Mouse (Mus musculus) forebrain, embryonic 11.5 days (tissue): ENCODE results near the gene Cmtm8. TPM values are rescaled to one million over a fixed set of nuclear protein-coding genes. Genes with fewer than 3 reads are reported as not detected.

Source experiments
- ATAC-seq: fragments of 200-750 bp; cut with Nextera tagmentation; replicated peaks from 2 replicates; pipeline ENCODE4 v1.8.0; 2017; ENCODE audit warnings: moderate TSS enrichment; ENCODE audit not compliant: low FRiP score
- DNase-seq: peaks from one replicate; pipeline ENCODE4 v3.0.0-alpha.2; 2017; ENCODE audit warnings: low spot score
- H3K27ac ChIP-seq: fragments of 300-500 bp; sonication (generic); 2 replicates; pipeline ENCODE4 v1.5.1; 2014; ENCODE audit warnings: low read depth, low read length
- H3K27me3 ChIP-seq: fragments of 300-500 bp; sonication (generic); 2 replicates; pipeline ENCODE4 v1.6.1; 2014; ENCODE audit warnings: mild to moderate bottlenecking, low read length, mixed read lengths; ENCODE audit not compliant: control insufficient read depth, insufficient read depth
- H3K36me3 ChIP-seq: fragments of 300-500 bp; sonication (generic); 2 replicates; pipeline ENCODE4 v1.6.1; 2014; ENCODE audit warnings: mild to moderate bottlenecking, low read length, moderate library complexity, mixed read lengths; ENCODE audit not compliant: control insufficient read depth, insufficient read depth
- H3K4me1 ChIP-seq: fragments of 300-500 bp; sonication (generic); replicated peaks from 2 replicates; pipeline ENCODE4 v1.6.1; 2014; ENCODE audit warnings: low read length, mixed read lengths; ENCODE audit not compliant: control insufficient read depth, insufficient read depth
- H3K4me2 ChIP-seq: fragments of 300-500 bp; sonication (generic); 2 replicates; pipeline ENCODE4 v1.6.1; 2014; ENCODE audit warnings: low read depth, mild to moderate bottlenecking, low read length, moderate library complexity, mixed read lengths; ENCODE audit not compliant: severe bottlenecking
- H3K4me3 ChIP-seq: fragments of 300-500 bp; sonication (generic); 2 replicates; pipeline ENCODE4 v1.5.1; 2014; ENCODE audit warnings: low read depth, low read length
- H3K9ac ChIP-seq: fragments of 300-500 bp; sonication (generic); 2 replicates; pipeline ENCODE4 v1.6.1; 2014; ENCODE audit warnings: low read length
- H3K9me3 ChIP-seq: fragments of 300-500 bp; sonication (generic); 2 replicates; pipeline ENCODE4 v1.6.1; 2016; ENCODE audit warnings: low read length, mixed read lengths; ENCODE audit not compliant: control insufficient read depth
- WGBS: fragments of 180-500 bp; shearing (Covaris S2); extraction: QIAGEN DNeasy Blood & Tissue Kit; methylation state at CpG from one replicate; pipeline ENCODE4 v1.1.7; 2014; 5-methylcytosine and 5-hydroxymethylcytosine counted together
- polyA plus RNA-seq: library from polyadenylated mRNA; unstranded; fragments of >200 nt; fragmentation: Nextera tagmentation; extraction: Ambion mirVana; gene quantifications from 2 replicates; pipeline ENCODE4 v1.2.1, GENCODE M21; 2014

The Cmtm8 gene
- polyA plus RNA-seq, 1 experiment from 2014 or later: 19.1 TPM

DNA sequence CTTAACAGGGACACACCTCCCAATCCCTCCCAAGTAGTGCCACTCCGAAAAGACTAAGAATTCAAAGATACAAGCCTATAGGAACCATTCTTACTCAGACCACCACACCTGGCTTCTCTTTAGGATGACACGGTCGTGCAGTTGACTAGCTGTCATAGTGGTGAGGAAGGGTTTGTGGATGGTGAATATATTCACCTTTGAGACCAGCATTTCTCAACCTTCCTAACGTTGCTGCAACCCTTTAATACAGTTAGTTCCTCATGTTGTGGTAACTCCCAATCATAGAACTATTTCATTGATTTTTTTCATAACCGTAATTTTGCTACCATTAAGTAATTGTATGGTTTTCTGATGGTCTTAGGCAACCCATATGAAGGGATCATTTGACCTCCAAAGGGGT lies 56.8 kb downstream of the Cmtm8 start:
- Histone ChIP-seq H3K4me1 (no peaks in the 10 kb centered on the region), H3K4me2 (no peak overlapping the region), H3K4me3 (no peak overlapping the region), H3K36me3 (no peaks in the 10 kb centered on the region), H3K27ac (no peak overlapping the region), H3K9ac (no peak overlapping the region), H3K9me3 (no peaks in the 10 kb centered on the region), H3K27me3 (0 out of 2 replicates have a peak, but pooled peaks cover 2% of the 10 kb centered on the region)
- DNase-seq (no peak), ATAC-seq (no peak)
- WGBS: 96% methylated on average over 5 of the region's 5 CpGs

- 10% methylated on average over 16 of the region's 16 CpGs for WGBS
- no peak overlapping the region for H3K27ac ChIP-seq
- H3K9ac ChIP-seq: peak overlapping the region; percentile 21; the same call in 1 of the 2 replicates
- peaks cover 5% of the 10 kb centered on the region; the same call in 1 of the 2 replicates for H3K4me1 ChIP-seq
- no peaks in the 10 kb centered on the region for H3K36me3 ChIP-seq
- H3K4me3 ChIP-seq: no peak overlapping the region
- H3K9me3 ChIP-seq: no peaks in the 10 kb centered on the region
- H3K27me3 ChIP-seq: 0 out of 2 replicates have a peak, but pooled peaks cover 2% of the 10 kb centered on the region
- DNase-seq: no peak
- ATAC-seq: no peak
- H3K4me2 ChIP-seq: no peak overlapping the region
Measured at GRCm38 (mm10) chr9:114785432-114786125, 58.4 kb downstream of the Cmtm8 start.

- H3K4me1 ChIP-seq: peaks cover 5% of the 10 kb centered on the region; the same call in 1 of the 2 replicates
- no peaks in the 10 kb centered on the region for H3K9me3 ChIP-seq
- DNase-seq (peak; percentile 89), ATAC-seq (peak; percentile 82)
- 2% methylated on average over 53 of the region's 54 CpGs for WGBS
- peak within 1 kb of the TSS; percentile 98 for H3K4me2 ChIP-seq
- no peaks in the 10 kb centered on the region for H3K36me3 ChIP-seq
- peak within 1 kb of the TSS; percentile 78 for H3K9ac ChIP-seq
- 0 out of 2 replicates have a peak, but pooled peaks cover 2% of the 10 kb centered on the region for H3K27me3 ChIP-seq
- H3K4me3 ChIP-seq: peak within 1 kb of the TSS; percentile 56
- H3K27ac ChIP-seq: 0 out of 2 replicates have a peak within 1 kb of the TSS, but pooled peaks have one; percentile 25
Measured at GRCm38 (mm10) chr9:114781526-114782212, 62.3 kb downstream of the Cmtm8 start, which contains the start of gene Cmtm7. TSS of gene Cmtm7 (minus strand) at chr9:114781856.

GRCm38 (mm10) chr9:114780746-114781525 lies 63.0 kb downstream of the Cmtm8 start:
- under 1% methylated on average over 37 of the region's 38 CpGs for WGBS
- H3K9me3 ChIP-seq: no peaks in the 10 kb centered on the region
- DNase-seq (peak; percentile 78), ATAC-seq (peak; percentile 38; the same call in 1 of the 2 replicates)
- 0 out of 2 replicates have a peak overlapping the region, but pooled peaks have one; percentile 25 for H3K27ac ChIP-seq
- no peaks in the 10 kb centered on the region for H3K36me3 ChIP-seq
- peak overlapping the region; percentile 98 for H3K4me2 ChIP-seq
- 0 out of 2 replicates have a peak, but pooled peaks cover 2% of the 10 kb centered on the region for H3K27me3 ChIP-seq
- peak overlapping the region; percentile 56 for H3K4me3 ChIP-seq
- peak overlapping the region; percentile 78 for H3K9ac ChIP-seq
- peaks cover 5% of the 10 kb centered on the region; the same call in 1 of the 2 replicates for H3K4me1 ChIP-seq

GRCm38 (mm10) chr9:114779984-114780745 lies 63.8 kb downstream of the Cmtm8 start:
- Histone ChIP-seq H3K36me3 (no peaks in the 10 kb centered on the region), H3K27ac (no peak overlapping the region), H3K4me3 (peak overlapping the region; percentile 56), H3K27me3 (0 out of 2 replicates have a peak, but pooled peaks cover 2% of the 10 kb centered on the region), H3K9ac (peak overlapping the region; percentile 78), H3K4me1 (peaks cover 5% of the 10 kb centered on the region; the same call in 1 of the 2 replicates), H3K4me2 (peak overlapping the region; percentile 98), H3K9me3 (no peaks in the 10 kb centered on the region)
- 0 out of 2 replicates have a peak, but pooled peaks have one; percentile 26 for ATAC-seq
- WGBS: 34% methylated on average over 23 of the region's 23 CpGs
- peak; percentile 66 for DNase-seq

GRCm38 (mm10) chr9:114778877-114779276 lies 65.1 kb downstream of the Cmtm8 start:
- Histone ChIP-seq H3K4me2 (no peak overlapping the region), H3K4me1 (peaks cover 5% of the 10 kb centered on the region; the same call in 1 of the 2 replicates), H3K36me3 (no peaks in the 10 kb centered on the region), H3K27ac (no peak overlapping the region), H3K27me3 (0 out of 2 replicates have a peak, but pooled peaks cover 2% of the 10 kb centered on the region), H3K9ac (no peak overlapping the region), H3K4me3 (no peak overlapping the region), H3K9me3 (no peaks in the 10 kb centered on the region)
- DNase-seq: no peak
- ATAC-seq: no peak
- WGBS: 93% methylated on average over 7 of the region's 7 CpGs

DNA sequence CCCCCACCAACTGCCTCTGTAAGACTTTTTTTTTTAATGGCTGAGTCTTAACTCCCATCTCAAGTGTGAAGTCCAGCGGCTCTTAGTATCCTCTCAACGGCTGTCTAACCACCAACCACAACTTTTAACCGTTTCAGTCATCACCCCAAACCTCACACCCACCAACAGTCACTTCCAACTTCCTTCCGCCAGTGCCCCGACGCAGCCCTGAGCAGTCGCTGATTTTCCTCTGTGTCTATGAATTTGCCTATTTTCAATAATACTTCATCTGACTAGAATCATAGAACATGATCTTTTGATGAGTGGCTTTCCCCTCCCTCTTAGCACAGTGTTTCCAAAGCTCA lies 65.9 kb downstream of the Cmtm8 start:
- H3K4me3 ChIP-seq: no peak overlapping the region
- H3K36me3 ChIP-seq: no peaks in the 10 kb centered on the region
- no peak overlapping the region for H3K27ac ChIP-seq
- DNase-seq (no peak), ATAC-seq (no peak)
- no peak overlapping the region for H3K4me2 ChIP-seq
- no peaks in the 10 kb centered on the region for H3K27me3 ChIP-seq
- peaks cover 5% of the 10 kb centered on the region; the same call in 1 of the 2 replicates for H3K4me1 ChIP-seq
- no peak overlapping the region for H3K9ac ChIP-seq
- H3K9me3 ChIP-seq: no peaks in the 10 kb centered on the region
- WGBS: 94% methylated on average over 7 of the region's 7 CpGs
